Mouse (Mus musculus): Measurements from ENCODE around the gene Guk1.

DNA sequence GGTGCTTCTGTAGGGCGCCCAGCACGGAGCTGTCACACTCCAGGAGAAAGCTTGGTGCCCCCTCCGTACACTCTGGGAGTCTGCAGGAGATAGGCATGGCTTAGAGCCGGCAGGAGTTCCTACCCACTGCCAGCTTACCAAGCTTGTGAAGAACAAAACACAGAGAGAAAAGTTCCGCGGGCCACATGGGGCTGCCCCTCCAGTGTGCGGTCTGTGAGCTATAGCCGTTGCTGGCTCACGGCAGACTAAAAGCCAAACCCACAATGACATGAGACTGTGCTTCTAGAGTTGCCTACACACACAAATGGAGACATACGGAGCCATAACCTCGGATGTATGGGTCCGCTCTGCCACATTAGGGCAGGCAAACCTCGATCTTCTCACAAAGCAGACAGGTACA is 32.9 kb downstream of the Guk1 start:
- TF ChIP-seq CTCF (IDR thresholded peaks at IDR 0.05; ENCODE audit: low read depth, low read length), result no peak
- no peak for TF ChIP-seq EP300 (IDR thresholded peaks at IDR 0.05; ENCODE audit: insufficient read depth, low read depth, low read length)
- TF ChIP-seq POLR2A (IDR thresholded peaks at IDR 0.05; ENCODE audit: insufficient read depth, low read length), result no peak

Data from ES-Bruce4 (cell line).